Mouse (Mus musculus): ENCODE data around the gene Mok. TPM values are rescaled to one million over a fixed set of nuclear protein-coding genes. Genes with fewer than 3 reads are reported as not detected.

The Mok gene
- polyA plus RNA-seq, 1 experiment from 2014 or later: 5.9 TPM

- WGBS: 54% methylated on average over 8 of the region's 8 CpGs
- H3K4me1 ChIP-seq (ENCODE audit: insufficient read depth): no peaks in the 10 kb centered on the region
- no peak for ATAC-seq (ENCODE audit: insufficient read depth)
- no peak overlapping the region for H3K4me3 ChIP-seq (ENCODE audit: low read depth, low read length)
- TF ChIP-seq CTCF (IDR thresholded peaks at IDR 0.05; ENCODE audit: low read depth): no peak
- H3K9me3 ChIP-seq (ENCODE audit: low read depth, low read length): no peaks in the 10 kb centered on the region
- no peak overlapping the region for H3K4me2 ChIP-seq
- no peaks in the 10 kb centered on the region for H3K36me3 ChIP-seq (ENCODE audit: insufficient read depth)
- no peak overlapping the region for H3K27ac ChIP-seq (ENCODE audit: low read depth)
- H3K27me3 ChIP-seq (ENCODE audit: insufficient read depth, low read length): no peaks in the 10 kb centered on the region
- DNase-seq: no peak
- H3K9ac ChIP-seq: no peak overlapping the region
Observed at GRCm38 (mm10) chr12:110819367-110819766, 21.4 kb downstream of the Mok start.

DNA sequence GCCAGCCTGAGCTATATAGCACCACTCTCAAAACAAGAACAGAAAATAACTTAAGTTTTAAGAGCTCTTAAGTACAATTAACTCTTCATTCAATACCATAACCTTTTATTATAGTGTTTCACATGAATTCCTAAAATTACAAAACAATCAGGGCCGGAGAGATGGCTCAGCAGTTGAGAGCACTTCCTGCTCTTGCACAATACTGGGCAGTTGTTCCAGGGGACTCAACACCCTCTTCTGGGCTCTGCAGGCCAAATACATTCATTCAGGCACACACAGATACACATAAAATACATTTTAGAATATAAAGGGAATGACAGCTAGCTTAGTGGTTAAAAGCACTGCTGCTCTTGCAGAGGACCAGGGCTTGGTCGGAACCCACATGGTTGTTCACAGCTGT lies 23.9 kb downstream of the Mok start:
- no peaks in the 10 kb centered on the region for H3K4me1 ChIP-seq (ENCODE audit: insufficient read depth)
- TF ChIP-seq CTCF (IDR thresholded peaks at IDR 0.05; ENCODE audit: low read depth): no peak

DNA sequence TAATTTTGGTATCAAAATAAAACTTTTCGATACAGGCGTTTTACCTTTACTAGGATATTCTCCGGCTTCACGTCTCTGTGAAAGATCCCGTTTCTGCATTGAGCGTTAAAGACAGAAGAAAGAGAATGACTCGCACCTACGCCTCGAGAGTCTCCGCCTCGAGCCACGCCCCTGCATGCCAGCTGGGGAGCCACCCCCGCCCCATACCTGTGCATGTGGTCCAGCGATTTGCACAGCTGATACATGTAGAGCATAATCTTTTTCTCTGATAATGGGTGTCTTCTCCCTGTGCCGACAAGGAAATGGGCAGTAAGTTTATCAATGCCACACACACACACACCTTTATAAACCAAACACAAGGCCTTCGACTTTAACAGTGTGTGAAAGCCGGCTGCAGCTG lies 25.8 kb downstream of the Mok start:
- Histone ChIP-seq H3K27me3 (ENCODE audit: insufficient read depth, low read length) (no peaks in the 10 kb centered on the region), H3K36me3 (ENCODE audit: insufficient read depth) (no peaks in the 10 kb centered on the region), H3K9ac (no peak overlapping the region), H3K4me3 (ENCODE audit: low read depth, low read length) (no peak overlapping the region), H3K27ac (ENCODE audit: low read depth) (no peak overlapping the region), H3K9me3 (ENCODE audit: low read depth, low read length) (no peaks in the 10 kb centered on the region), H3K4me1 (ENCODE audit: insufficient read depth) (no peaks in the 10 kb centered on the region), H3K4me2 (no peak overlapping the region)
- no peak for TF ChIP-seq CTCF (IDR thresholded peaks at IDR 0.05; ENCODE audit: low read depth)
- ATAC-seq (ENCODE audit: insufficient read depth) (no peak), DNase-seq (no peak)
- 56% methylated on average over 17 of the region's 17 CpGs for WGBS

More for the DNA sequence above, 23.9 kb downstream of the Mok start:
- Histone ChIP-seq H3K27me3 (ENCODE audit: insufficient read depth, low read length) (no peaks in the 10 kb centered on the region), H3K27ac (ENCODE audit: low read depth) (no peak overlapping the region), H3K4me2 (no peak overlapping the region), H3K9me3 (ENCODE audit: low read depth, low read length) (no peaks in the 10 kb centered on the region), H3K4me3 (ENCODE audit: low read depth, low read length) (no peak overlapping the region), H3K9ac (no peak overlapping the region), H3K36me3 (ENCODE audit: insufficient read depth) (no peaks in the 10 kb centered on the region)
- WGBS: 76% methylated on average over 2 of the region's 2 CpGs
- no peak for ATAC-seq (ENCODE audit: insufficient read depth)
- DNase-seq: no peak

- no peak overlapping the region for H3K4me2 ChIP-seq
- H3K36me3 ChIP-seq (ENCODE audit: insufficient read depth): peaks cover 6% of the 10 kb centered on the region; the same call in 1 of the 2 replicates
- ATAC-seq (ENCODE audit: insufficient read depth) (no peak), DNase-seq (no peak)
- H3K27ac ChIP-seq (ENCODE audit: low read depth): no peak overlapping the region
- H3K9ac ChIP-seq: no peak overlapping the region
- WGBS: 92% methylated on average over 6 of the region's 6 CpGs
- no peaks in the 10 kb centered on the region for H3K4me1 ChIP-seq (ENCODE audit: insufficient read depth)
- no peaks in the 10 kb centered on the region for H3K9me3 ChIP-seq (ENCODE audit: low read depth, low read length)
- H3K4me3 ChIP-seq (ENCODE audit: low read depth, low read length): no peak overlapping the region
- no peaks in the 10 kb centered on the region for H3K27me3 ChIP-seq (ENCODE audit: insufficient read depth, low read length)
- TF ChIP-seq CTCF (IDR thresholded peaks at IDR 0.05; ENCODE audit: low read depth): no peak
Observed at GRCm38 (mm10) chr12:110813624-110814023, 27.1 kb downstream of the Mok start.

- Histone ChIP-seq H3K27me3 (ENCODE audit: insufficient read depth, low read length) (no peaks in the 10 kb centered on the region), H3K36me3 (ENCODE audit: insufficient read depth) (peaks cover 9% of the 10 kb centered on the region; the same call in 1 of the 2 replicates), H3K9me3 (ENCODE audit: low read depth, low read length) (no peaks in the 10 kb centered on the region), H3K4me1 (ENCODE audit: insufficient read depth) (no peaks in the 10 kb centered on the region), H3K4me2 (no peak overlapping the region), H3K4me3 (ENCODE audit: low read depth, low read length) (no peak overlapping the region), H3K27ac (ENCODE audit: low read depth) (no peak overlapping the region), H3K9ac (no peak overlapping the region)
- 81% methylated on average over 9 of the region's 9 CpGs for WGBS
- ATAC-seq (ENCODE audit: insufficient read depth) (no peak), DNase-seq (no peak)
- no peak for TF ChIP-seq CTCF (IDR thresholded peaks at IDR 0.05; ENCODE audit: low read depth)
Observed at GRCm38 (mm10) chr12:110813132-110813531, 27.6 kb downstream of the Mok start.

DNA sequence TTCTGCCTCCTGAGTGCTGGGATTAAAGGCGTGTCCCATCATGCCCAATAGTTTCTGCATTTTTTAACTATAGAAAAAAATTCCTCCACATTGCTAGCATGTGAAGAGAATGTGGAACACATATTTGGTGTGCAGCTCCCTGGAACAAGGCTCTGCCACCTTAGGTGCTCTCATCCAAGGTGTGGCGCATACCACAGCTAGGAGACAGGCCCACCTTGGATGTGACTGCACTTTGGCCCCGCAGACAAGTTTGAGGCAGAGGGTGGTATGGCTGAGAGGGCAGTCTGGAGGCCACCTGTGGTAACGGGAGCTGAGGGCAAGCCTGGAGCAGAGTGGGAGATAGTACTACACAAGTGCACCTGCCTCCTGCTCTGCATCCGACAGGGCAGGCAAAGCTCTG lies 31.9 kb downstream of the Mok start:
- peaks cover 9% of the 10 kb centered on the region; the same call in 1 of the 2 replicates for H3K36me3 ChIP-seq (ENCODE audit: insufficient read depth)
- 80% methylated on average over 5 of the region's 5 CpGs for WGBS
- no peaks in the 10 kb centered on the region for H3K27me3 ChIP-seq (ENCODE audit: insufficient read depth, low read length)
- no peak overlapping the region for H3K4me3 ChIP-seq (ENCODE audit: low read depth, low read length)
- no peak overlapping the region for H3K27ac ChIP-seq (ENCODE audit: low read depth)
- ATAC-seq (ENCODE audit: insufficient read depth) (no peak), DNase-seq (no peak)
- H3K9ac ChIP-seq: no peak overlapping the region
- H3K4me1 ChIP-seq (ENCODE audit: insufficient read depth): no peaks in the 10 kb centered on the region
- no peak for TF ChIP-seq CTCF (IDR thresholded peaks at IDR 0.05; ENCODE audit: low read depth)
- no peak overlapping the region for H3K4me2 ChIP-seq
- no peaks in the 10 kb centered on the region for H3K9me3 ChIP-seq (ENCODE audit: low read depth, low read length)

DNA sequence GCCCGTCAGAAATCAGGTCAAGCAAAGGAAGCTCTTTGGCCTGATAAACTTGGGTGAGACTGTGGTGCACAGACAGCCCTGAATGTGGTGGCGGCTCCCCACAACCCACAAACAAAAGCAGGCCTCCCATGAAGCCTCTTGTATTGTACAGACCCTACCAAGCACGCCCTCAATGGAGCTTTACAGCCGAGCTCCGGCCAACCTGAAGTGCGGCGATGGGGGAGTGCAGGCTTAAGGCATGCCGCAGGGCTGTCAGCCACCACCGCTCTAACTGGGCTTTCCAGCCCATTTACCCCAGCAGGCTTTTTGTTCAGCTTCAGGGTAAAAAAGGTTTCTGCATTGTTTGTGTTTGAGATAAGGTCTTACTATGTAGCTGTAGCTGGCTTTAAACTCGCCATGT lies 32.3 kb downstream of the Mok start:
- Histone ChIP-seq H3K4me2 (no peak overlapping the region), H3K36me3 (ENCODE audit: insufficient read depth) (peaks cover 9% of the 10 kb centered on the region; the same call in 1 of the 2 replicates), H3K27ac (ENCODE audit: low read depth) (peak overlapping the region; percentile 42; the same call in 1 of the 2 replicates), H3K4me1 (ENCODE audit: insufficient read depth) (no peaks in the 10 kb centered on the region), H3K9ac (no peak overlapping the region), H3K9me3 (ENCODE audit: low read depth, low read length) (no peaks in the 10 kb centered on the region), H3K27me3 (ENCODE audit: insufficient read depth, low read length) (no peaks in the 10 kb centered on the region), H3K4me3 (ENCODE audit: low read depth, low read length) (no peak overlapping the region)
- ATAC-seq (ENCODE audit: insufficient read depth) (no peak), DNase-seq (no peak)
- WGBS: 89% methylated on average over 10 of the region's 10 CpGs
- TF ChIP-seq CTCF (IDR thresholded peaks at IDR 0.05; ENCODE audit: low read depth): no peak
